Mouse (Mus musculus): ENCODE results near the gene Vmn1r195. TPM values are rescaled to one million over a fixed set of nuclear protein-coding genes. Genes with fewer than 3 reads are reported as not detected.

The Vmn1r195 gene
- not detected for polyA plus RNA-seq (2017; shearing (Covaris generic))

DNA sequence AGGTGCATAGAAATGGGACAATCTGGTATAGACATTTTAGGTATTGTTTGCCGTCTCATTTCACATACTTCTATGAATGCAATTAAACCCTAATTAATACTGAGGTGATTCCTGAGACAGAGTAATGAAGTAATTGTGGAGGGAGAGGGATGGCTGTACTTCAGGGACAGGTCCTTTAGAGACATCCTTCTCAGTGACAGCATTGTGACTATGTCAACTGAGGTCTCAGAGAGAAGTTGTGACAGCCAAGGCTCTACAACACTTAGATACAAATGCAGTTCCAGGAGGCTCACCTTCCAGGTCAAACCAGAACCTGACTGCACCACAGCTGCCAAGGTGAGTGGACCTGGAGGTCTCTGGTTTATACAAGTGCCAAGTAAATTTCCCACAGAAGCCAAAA lies at the start of gene Vmn1r195:
Gene Vmn1r195, plus strand, starts transcription at position 301 of the 400 bp plus-strand sequence.

DNA sequence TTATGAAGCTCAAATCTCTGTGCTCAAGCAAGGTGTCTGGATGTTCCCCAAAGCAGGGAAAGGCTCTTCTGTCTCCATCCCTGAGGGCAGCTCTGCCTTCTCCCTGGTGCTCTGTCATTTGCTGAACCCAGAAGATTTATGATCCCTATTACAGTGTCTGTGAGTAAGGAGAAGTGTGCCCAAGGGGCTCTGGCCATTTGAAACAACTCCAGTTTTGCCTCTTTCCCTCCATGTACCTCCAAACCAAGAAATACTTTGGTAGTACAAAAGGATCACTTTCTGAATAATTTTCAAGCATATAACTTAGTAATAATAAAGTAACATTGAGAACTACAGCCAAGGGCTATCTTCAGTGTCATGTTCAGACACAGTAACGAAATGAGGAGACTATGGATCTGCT lies 47.3 kb upstream of the Vmn1r195 start, which contains the start of gene Vmn1r193:
Gene Vmn1r193, minus strand, starts transcription at position 101 of the 400 bp plus-strand sequence.

DNA sequence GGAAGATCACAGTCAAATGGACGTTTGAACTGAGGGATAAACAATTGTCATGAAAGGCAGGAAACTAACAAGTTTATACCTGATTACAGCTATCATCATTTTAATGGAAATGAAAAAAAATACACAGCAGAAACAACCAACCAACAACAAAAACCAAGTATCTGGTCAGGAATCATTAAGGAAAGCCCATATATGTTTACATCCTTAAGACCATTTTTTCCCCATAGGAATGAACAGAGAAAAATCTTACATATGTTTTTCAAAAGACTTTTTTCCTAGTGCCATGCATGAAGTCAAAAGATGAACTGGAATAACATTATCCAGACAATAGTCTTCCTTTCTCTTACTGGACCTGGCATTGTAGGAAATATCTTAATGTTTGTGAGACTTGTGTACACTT lies 26.4 kb upstream of the Vmn1r195 start, which contains the start of gene Vmn1r194:
Gene Vmn1r194, plus strand, starts transcription at position 301 of the 400 bp plus-strand sequence.

DNA sequence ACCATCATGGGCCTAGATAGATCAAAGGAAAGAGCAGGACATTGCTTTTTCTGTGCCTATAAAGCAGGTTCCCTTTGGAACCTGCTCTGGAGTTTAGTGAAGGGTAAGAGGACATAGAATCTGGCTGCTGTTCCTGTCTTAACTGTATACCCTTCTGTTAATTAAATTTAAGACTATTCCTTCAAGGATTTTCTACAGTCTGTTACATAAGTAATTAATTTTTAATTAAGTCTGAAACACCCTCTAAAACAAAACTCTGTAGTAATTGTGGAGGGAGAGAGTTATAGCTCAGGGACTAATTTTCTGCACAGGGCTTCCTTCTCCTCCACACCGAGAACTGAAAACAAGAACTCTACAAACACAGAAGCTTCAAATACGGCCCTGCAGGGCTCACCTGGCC lies 19.3 kb downstream of the Vmn1r195 start, which contains the start of gene Vmn1r196:
Gene Vmn1r196, plus strand, starts transcription at position 301 of the 400 bp plus-strand sequence.

DNA sequence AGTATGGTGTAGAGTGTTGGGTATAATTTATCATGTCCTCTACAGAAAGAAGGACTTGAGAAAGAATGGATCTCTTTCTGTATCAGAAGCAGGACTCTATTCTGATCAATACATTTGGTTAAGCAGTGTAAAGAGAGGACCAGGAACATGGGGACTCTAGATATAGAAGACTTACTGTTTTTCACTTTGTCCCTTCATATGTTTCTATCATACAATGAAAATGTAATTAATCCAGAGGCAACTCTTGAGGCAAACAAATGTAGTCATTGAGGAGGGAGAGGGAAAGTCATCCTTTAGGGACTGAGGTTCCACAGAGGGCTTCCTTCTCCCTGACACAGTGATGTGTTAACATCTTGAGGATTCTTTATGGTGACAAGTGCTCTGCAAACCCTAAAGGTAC lies 54.0 kb downstream of the Vmn1r195 start, which contains the start of gene Vmn1r197:
Gene Vmn1r197, plus strand, starts transcription at position 301 of the 400 bp plus-strand sequence.

Other genes with a start within 250 kb of the Vmn1r195 start
- gene Hist1h2ah, start 235.0 kb upstream of the Vmn1r195 start, polyA plus RNA-seq (2017; shearing (Covaris generic)): not detected
- gene Hist1h2bk, start 234.7 kb upstream of the Vmn1r195 start, polyA plus RNA-seq (2017; shearing (Covaris generic)): 1 to 10 TPM in 1 of 2 experiments, under 1 TPM in 1; 0.45 to 2.6 TPM
- 10 to 100 TPM; 12.3 to 15.6 TPM for gene Hist1h4i, start 229.2 kb upstream of the Vmn1r195 start, polyA plus RNA-seq (2017; shearing (Covaris generic))
- 10 to 100 TPM; 12.1 to 24.2 TPM for gene Hist1h2ag, start 227.6 kb upstream of the Vmn1r195 start, polyA plus RNA-seq (2017; shearing (Covaris generic))
- gene Hist1h2bj, start 227.3 kb upstream of the Vmn1r195 start, polyA plus RNA-seq (2017; shearing (Covaris generic)): 10 to 100 TPM in 1 of 2 experiments, 1 to 10 TPM in 1; 4.8 to 10.1 TPM
- gene Vmn1r188, start 186.1 kb upstream of the Vmn1r195 start, polyA plus RNA-seq (2017; shearing (Covaris generic)): not detected
- not detected for gene Vmn1r189, start 164.7 kb upstream of the Vmn1r195 start, polyA plus RNA-seq (2017; shearing (Covaris generic))
- not detected for gene Vmn1r191, start 86.6 kb upstream of the Vmn1r195 start, polyA plus RNA-seq (2017; shearing (Covaris generic))
- not detected for gene Vmn1r192, start 79.4 kb upstream of the Vmn1r195 start, polyA plus RNA-seq (2017; shearing (Covaris generic))
- under 1 TPM in 1 of 2 experiments, not detected in 1; 0.48 TPM for gene Vmn1r193, start 47.4 kb upstream of the Vmn1r195 start, polyA plus RNA-seq (2017; shearing (Covaris generic))
- gene Vmn1r194, start 26.3 kb upstream of the Vmn1r195 start, polyA plus RNA-seq (2017; shearing (Covaris generic)): not detected
- not detected for gene Vmn1r196, start 19.4 kb downstream of the Vmn1r195 start, polyA plus RNA-seq (2017; shearing (Covaris generic))
- under 1 TPM; 0.08 to 0.11 TPM for gene Vmn1r197, start 54.1 kb downstream of the Vmn1r195 start, polyA plus RNA-seq (2017; shearing (Covaris generic))
- gene Vmn1r198, start 79.8 kb downstream of the Vmn1r195 start, polyA plus RNA-seq (2017; shearing (Covaris generic)): not detected
- gene Vmn1r199, start 109.3 kb downstream of the Vmn1r195 start, polyA plus RNA-seq (2017; shearing (Covaris generic)): not detected
- gene Vmn1r200, start 119.9 kb downstream of the Vmn1r195 start, polyA plus RNA-seq (2017; shearing (Covaris generic)): not detected
- not detected for gene Vmn1r201, start 201.4 kb downstream of the Vmn1r195 start, polyA plus RNA-seq (2017; shearing (Covaris generic))
- under 1 TPM; 0.02 to 0.17 TPM for gene Vmn1r202, start 234.9 kb downstream of the Vmn1r195 start, polyA plus RNA-seq (2017; shearing (Covaris generic))
- under 1 TPM; 0.06 to 0.32 TPM for gene Vmn1r203, start 247.6 kb downstream of the Vmn1r195 start, polyA plus RNA-seq (2017; shearing (Covaris generic))